Mouse (Mus musculus) ovary, postnatal 14 days (tissue): ENCODE results near the gene 5730596B20Rik.

Experiments used
- DNase-seq: peaks from one replicate; pipeline ENCODE4 v3.0.0; 2022; ENCODE audit warnings: low spot score

Gene 5730596B20Rik

GRCm38 (mm10) chr6:52225612-52226568 is 48.6 kb downstream of the 5730596B20Rik start:
- no peak for DNase-seq

DNA sequence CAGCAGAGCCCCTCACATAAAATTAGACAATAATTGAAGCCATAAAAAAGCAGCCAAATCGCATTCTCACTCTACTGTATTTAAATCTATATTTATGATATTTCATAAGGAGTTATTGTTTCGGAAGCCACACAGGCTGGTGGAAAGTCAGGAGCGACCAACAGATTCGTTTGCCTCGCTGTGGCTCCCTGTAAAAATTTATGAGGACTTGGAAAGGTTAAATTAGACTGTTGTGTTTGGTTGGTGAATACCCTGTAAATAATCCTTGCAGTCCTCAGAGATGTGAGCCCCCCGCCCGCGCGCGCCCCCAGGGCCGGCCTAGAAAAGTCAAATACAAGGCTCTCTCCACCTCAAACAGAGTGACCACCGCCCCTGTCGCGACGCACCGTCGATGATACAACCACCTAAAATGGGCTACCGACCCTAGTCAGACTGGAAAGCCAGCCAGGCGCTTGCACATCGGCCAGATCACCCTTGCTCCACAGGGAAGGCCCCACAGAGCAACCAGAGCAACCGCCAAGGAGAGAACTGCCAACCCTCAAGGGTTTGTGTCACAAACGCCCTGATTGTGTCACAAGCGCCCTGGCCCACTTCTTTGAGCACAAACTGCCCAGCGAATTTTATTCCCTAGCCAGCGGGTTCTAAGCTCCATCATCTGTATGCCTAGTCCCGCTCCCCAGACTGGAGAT is 49.4 kb downstream of the 5730596B20Rik start:
- DNase-seq: no peak

DNA sequence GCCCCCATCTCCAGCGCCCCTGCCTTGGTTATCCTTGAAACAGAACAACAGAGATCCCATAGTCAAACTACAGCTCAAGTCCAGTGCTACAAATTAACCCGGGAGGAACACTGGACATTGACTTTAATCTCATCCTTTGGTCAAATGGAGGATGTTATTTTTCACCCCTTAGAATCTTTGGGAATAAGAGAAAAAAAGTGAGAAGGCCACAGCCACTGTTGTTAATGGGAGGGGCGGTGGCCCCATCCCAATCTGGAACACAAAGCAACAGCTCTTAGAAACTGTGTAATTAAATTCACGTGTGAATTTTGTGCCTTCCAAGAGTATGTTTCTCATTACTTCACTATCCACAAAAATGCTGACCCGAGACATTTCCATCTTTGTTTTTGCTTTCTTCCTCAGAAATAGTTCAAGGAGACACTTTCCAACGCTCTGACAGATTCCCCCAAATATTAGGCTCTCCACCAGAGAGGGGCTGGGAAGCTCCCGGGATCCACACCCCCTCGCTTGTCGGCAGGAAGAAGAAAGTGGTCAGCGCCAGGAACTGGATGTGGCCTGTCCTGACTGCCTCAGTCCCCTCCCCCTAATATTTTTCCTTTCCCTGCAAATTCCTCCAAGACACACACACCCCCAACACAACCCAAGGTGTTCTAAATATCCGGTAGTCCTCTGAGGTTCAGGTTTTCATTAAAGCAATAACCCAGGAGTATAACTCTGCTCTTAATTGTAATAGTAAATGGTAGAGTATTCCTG is 50.3 kb downstream of the 5730596B20Rik start:
- DNase-seq: no peak

GRCm38 (mm10) chr6:52228475-52229465 is 51.5 kb downstream of the 5730596B20Rik start:
- DNase-seq: no peak

GRCm38 (mm10) chr6:52229558-52230416 is 52.5 kb downstream of the 5730596B20Rik start:
- no peak for DNase-seq
